Mouse (Mus musculus) kidney, adult 8-10 months (tissue): ENCODE measurements around the gene Spcs1.

Experiments used
- DNase-seq, 2 experiments: peaks; one replicate each; pipeline ENCODE4 v3.0.0; 2022

Gene Spcs1

DNA sequence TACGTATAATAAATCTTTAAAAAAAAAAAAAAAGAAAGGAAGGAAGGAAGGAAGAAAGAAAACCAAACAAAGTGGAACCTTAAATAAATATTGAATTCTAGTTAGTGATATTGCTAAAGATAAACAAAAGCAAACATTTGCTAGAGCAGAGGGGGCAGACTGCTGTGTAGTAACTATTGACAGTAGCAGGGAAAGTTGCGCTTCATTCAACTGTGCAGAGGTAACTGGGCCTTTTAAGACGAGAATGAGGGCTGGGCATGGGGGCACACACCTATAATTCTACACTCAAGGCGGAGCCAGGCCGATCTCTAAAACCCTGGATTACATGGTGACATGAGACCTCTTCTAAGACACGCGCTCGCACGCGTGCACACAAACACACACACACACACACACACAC lies 51.5 kb downstream of the Spcs1 start:
- DNase-seq, result no peak
